Mouse (Mus musculus) forebrain, embryonic 12.5 days (tissue): ENCODE measurements around the gene Me1. TPM values are rescaled to one million over a fixed set of nuclear protein-coding genes. Genes with fewer than 3 reads are reported as not detected.

ENCODE experiments used
- ATAC-seq: fragments of 200-750 bp; cut with Nextera tagmentation; 2 replicates; pipeline ENCODE4 v1.8.0; 2017; ENCODE audit warnings: moderate TSS enrichment; ENCODE audit not compliant: low FRiP score
- H3K27ac ChIP-seq: fragments of 300-500 bp; sonication (generic); 2 replicates; pipeline ENCODE4 v1.5.1; 2016; ENCODE audit warnings: mild to moderate bottlenecking
- H3K27me3 ChIP-seq: fragments of 300-500 bp; sonication (generic); 2 replicates; pipeline ENCODE4 v1.6.1; 2016; ENCODE audit warnings: mild to moderate bottlenecking
- H3K36me3 ChIP-seq: fragments of 300-500 bp; sonication (generic); replicated peaks from 2 replicates; pipeline ENCODE4 v1.6.1; 2016; ENCODE audit warnings: mild to moderate bottlenecking
- H3K4me1 ChIP-seq: fragments of 300-500 bp; sonication (generic); 2 replicates; pipeline ENCODE4 v1.6.1; 2016
- H3K4me2 ChIP-seq: fragments of 300-500 bp; sonication (generic); 2 replicates; pipeline ENCODE4 v1.6.1; 2016; ENCODE audit warnings: mild to moderate bottlenecking, moderate library complexity
- H3K4me3 ChIP-seq: fragments of 300-500 bp; sonication (generic); replicated peaks from 2 replicates; pipeline ENCODE4 v1.5.1; 2016; ENCODE audit warnings: mild to moderate bottlenecking
- H3K9ac ChIP-seq: fragments of 300-500 bp; sonication (generic); 2 replicates; pipeline ENCODE4 v1.6.1; 2016; ENCODE audit warnings: mild to moderate bottlenecking
- H3K9me3 ChIP-seq: fragments of 300-500 bp; sonication (generic); 2 replicates; pipeline ENCODE4 v1.6.1; 2016
- WGBS: fragments of 180-500 bp; shearing (Covaris S2); methylation state at CpG from one replicate; pipeline ENCODE4 v1.1.7; 2016; 5-methylcytosine and 5-hydroxymethylcytosine counted together
- polyA plus RNA-seq: library from polyadenylated mRNA; unstranded; fragments of >200 nt; fragmentation: Nextera tagmentation; extraction: Ambion mirVana; gene quantifications from 2 replicates; pipeline ENCODE4 v1.2.1, GENCODE M21; 2016

Gene Me1
- polyA plus RNA-seq = 11.4 and 11.6 TPM in 2 replicates

DNA sequence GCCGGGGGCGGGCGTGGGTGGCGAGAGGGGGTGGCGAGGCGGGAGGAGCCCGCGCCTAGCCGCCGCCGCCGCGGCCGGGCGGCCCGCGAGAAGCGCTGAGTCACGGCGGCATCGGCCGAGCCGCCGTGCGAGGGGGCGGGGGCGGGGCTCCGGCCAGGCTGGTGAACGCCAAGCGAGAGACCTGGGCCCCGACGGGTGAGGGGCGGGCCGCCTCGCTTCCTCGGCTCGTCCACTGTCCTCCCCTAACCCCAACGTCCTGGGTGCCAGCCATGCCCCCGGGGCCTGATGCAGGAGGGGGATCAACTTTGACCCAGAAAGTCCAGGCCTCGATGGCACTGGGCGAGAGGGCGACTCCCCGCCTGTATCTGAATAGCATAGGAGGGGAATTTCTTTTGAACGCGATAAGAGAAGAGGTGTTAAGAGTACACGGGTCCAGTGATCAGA lies at the start of gene Me1:
Gene Me1 (minus strand): TSS at position 136 of the 444 bp plus-strand sequence.
- Histone ChIP-seq H3K27me3 (0 out of 2 replicates have a peak, but pooled peaks cover 2% of the 10 kb centered on the region), H3K9me3 (no peaks in the 10 kb centered on the region), H3K4me3 (peak within 1 kb of the TSS; percentile 72), H3K4me2 (peak within 1 kb of the TSS; percentile 90), H3K27ac (no peak within 1 kb of the TSS), H3K4me1 (no peaks in the 10 kb centered on the region), H3K9ac (peak within 1 kb of the TSS; percentile 83), H3K36me3 (no peaks in the 10 kb centered on the region)
- ATAC-seq = peak; percentile 86
- under 1% methylated on average over 37 of the region's 46 CpGs for WGBS

DNA sequence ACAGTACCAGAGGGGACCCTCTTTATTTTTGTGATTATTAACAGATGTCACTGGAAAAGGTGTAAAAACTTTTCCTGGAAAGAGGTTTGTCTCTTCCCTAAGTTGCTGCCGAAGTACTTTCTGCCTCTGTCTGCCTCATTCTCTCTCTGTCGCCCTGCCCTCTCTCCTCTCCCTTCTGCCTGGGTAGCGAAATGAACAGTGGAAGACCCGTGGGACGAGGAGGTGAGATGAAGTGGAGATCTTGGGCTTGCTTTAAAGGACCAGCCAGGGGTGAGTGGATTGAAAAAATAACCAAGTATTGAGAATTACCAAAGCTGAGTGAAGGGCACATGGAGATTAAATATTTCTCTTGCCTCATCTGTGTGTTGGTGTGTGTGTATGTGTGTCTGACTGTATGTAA lies 48.3 kb upstream of the Me1 start:
- H3K27me3 ChIP-seq = peaks cover 20% of the 10 kb centered on the region; the same call in 1 of the 2 replicates
- peaks cover 12% of the 10 kb centered on the region; the same call in 1 of the 2 replicates for H3K4me1 ChIP-seq
- ATAC-seq = no peak
- 39% methylated on average over 5 of the region's 5 CpGs for WGBS
- H3K9ac ChIP-seq = no peak overlapping the region
- H3K27ac ChIP-seq = no peak overlapping the region
- H3K4me2 ChIP-seq = peak overlapping the region; percentile 66; the same call in 1 of the 2 replicates
- no peaks in the 10 kb centered on the region for H3K9me3 ChIP-seq
- no peaks in the 10 kb centered on the region for H3K36me3 ChIP-seq
- no peak overlapping the region for H3K4me3 ChIP-seq

DNA sequence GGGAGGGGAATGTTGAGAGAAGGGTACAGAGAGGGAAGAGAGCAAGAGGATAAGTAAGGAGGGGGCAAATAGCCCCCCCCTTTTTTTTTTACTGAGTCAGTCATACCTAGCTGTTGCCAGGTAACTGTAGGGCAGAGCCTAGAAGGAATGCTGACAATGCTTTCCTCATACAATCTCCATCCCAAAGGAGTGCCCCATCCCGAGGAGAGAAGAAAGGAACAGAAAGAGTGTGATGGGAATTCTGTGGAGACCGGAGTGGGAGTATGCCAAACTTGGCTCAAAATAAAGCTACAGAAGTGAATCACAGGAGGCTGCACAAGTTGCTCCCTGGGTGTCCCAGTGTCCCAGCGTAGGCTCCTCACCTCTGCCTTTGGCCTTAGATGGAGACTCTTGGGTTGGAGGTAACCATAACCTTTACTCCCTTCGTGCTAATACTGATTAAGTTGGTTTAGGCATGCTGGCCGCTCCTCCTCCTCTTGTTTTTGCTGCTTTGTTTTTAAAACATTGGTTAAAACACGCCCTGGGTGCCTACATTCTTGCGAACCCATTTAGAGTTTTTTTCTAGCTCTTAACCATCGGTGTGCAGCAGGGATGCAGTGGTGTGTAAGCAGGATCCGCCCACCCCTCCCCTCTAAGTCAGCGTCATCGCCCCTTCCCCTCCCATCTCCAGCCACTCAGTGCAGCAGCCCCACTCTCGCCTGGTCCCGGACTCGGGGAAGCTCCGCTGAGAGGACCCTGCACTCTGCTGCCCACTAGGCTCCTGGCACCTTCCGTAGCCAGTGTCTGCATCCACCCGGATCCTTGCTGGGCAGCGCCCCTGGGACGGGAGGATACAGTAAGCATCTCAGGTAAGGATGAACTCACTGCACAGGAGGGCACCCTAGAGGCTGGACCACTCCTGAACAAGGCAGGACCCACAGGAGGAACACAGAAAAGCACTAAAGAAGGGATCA lies 47.5 kb upstream of the Me1 start, which contains the start of gene Prss35:
Gene Prss35 (plus strand): TSS at position 691 of the 953 bp plus-strand sequence.
- under 1% methylated on average over 19 of the region's 19 CpGs for WGBS
- peaks cover 12% of the 10 kb centered on the region; the same call in 1 of the 2 replicates for H3K4me1 ChIP-seq
- H3K9ac ChIP-seq = peak within 1 kb of the TSS; percentile 39
- peak; percentile 83 for ATAC-seq
- peak within 1 kb of the TSS; percentile 29 for H3K4me3 ChIP-seq
- peaks cover 20% of the 10 kb centered on the region; the same call in 1 of the 2 replicates for H3K27me3 ChIP-seq
- H3K27ac ChIP-seq = no peak within 1 kb of the TSS
- H3K36me3 ChIP-seq = no peaks in the 10 kb centered on the region
- no peaks in the 10 kb centered on the region for H3K9me3 ChIP-seq
- H3K4me2 ChIP-seq = peak within 1 kb of the TSS; percentile 66

- WGBS = 12% methylated on average over 3 of the region's 3 CpGs
- Histone ChIP-seq H3K4me2 (no peak overlapping the region), H3K4me1 (peaks cover 12% of the 10 kb centered on the region; the same call in 1 of the 2 replicates), H3K4me3 (no peak overlapping the region), H3K9me3 (no peaks in the 10 kb centered on the region), H3K9ac (no peak overlapping the region), H3K27me3 (peaks cover 20% of the 10 kb centered on the region; the same call in 1 of the 2 replicates), H3K36me3 (no peaks in the 10 kb centered on the region), H3K27ac (no peak overlapping the region)
- ATAC-seq = no peak
Observed at GRCm38 (mm10) chr9:86739971-86740370, 44.2 kb upstream of the Me1 start.

DNA sequence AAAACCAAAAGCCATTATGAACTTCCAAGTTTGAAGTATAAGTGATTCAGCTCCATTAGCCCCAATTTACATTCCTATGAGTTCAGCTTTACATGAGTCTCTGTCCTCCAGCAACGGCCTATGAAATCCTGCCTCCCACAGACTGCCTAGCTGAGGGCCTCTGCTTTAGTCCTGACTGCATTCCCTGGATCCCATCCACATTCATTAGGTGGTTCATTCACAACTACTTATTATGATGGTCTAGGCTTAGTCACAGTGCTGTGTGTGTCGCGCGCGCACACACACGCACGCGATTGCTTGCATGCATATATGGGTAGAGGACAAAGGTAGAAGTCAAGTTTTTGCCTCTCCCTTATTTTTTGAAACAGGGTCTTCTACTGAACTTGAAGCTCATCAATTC lies 43.0 kb upstream of the Me1 start:
- ATAC-seq = no peak
- Histone ChIP-seq H3K27ac (no peak overlapping the region), H3K4me1 (peaks cover 12% of the 10 kb centered on the region; the same call in 1 of the 2 replicates), H3K36me3 (no peaks in the 10 kb centered on the region), H3K9me3 (no peaks in the 10 kb centered on the region), H3K4me3 (no peak overlapping the region), H3K4me2 (no peak overlapping the region), H3K9ac (no peak overlapping the region), H3K27me3 (0 out of 2 replicates have a peak, but pooled peaks cover 8% of the 10 kb centered on the region)
- 90% methylated on average over 8 of the region's 8 CpGs for WGBS

DNA sequence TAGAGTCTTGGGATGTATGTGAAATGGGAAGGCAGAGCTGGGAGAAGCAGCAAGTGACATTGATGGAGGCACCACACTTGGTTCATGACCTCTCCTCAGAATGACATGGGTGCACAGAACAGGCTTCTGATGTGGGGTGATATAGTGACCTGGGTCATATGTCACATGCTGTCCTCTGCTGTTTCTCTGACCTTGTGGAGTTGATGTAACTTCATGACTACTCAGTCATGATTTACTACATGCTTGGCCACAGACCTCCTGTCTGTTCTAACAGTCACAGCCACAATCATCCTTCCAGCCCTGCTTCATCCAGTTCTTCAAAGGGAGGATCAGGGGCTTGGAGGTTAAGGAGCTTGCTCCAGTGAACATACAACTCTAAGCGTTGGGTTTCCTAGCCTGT lies 42.3 kb upstream of the Me1 start:
- no peak for ATAC-seq
- no peak overlapping the region for H3K9ac ChIP-seq
- 0 out of 2 replicates have a peak, but pooled peaks cover under 1% of the 10 kb centered on the region for H3K27me3 ChIP-seq
- no peak overlapping the region for H3K4me2 ChIP-seq
- H3K4me3 ChIP-seq = no peak overlapping the region
- no peaks in the 10 kb centered on the region for H3K36me3 ChIP-seq
- 88% methylated on average over 1 of the region's 1 CpGs for whole genome bisulfite sequencing
- H3K9me3 ChIP-seq = no peaks in the 10 kb centered on the region
- H3K27ac ChIP-seq = no peak overlapping the region
- H3K4me1 ChIP-seq = peaks cover 5% of the 10 kb centered on the region; the same call in 1 of the 2 replicates

- Histone ChIP-seq H3K36me3 (no peaks in the 10 kb centered on the region), H3K4me1 (no peaks in the 10 kb centered on the region; the same call in 1 of the 2 replicates), H3K4me2 (no peak overlapping the region), H3K9me3 (no peaks in the 10 kb centered on the region), H3K4me3 (no peak overlapping the region), H3K27ac (no peak overlapping the region), H3K27me3 (no peaks in the 10 kb centered on the region), H3K9ac (no peak overlapping the region)
- WGBS = 93% methylated on average over 4 of the region's 4 CpGs
- no peak for ATAC-seq
Observed at GRCm38 (mm10) chr9:86736991-86737390, 41.2 kb upstream of the Me1 start.

- no peaks in the 10 kb centered on the region for H3K9me3 ChIP-seq
- H3K4me1 ChIP-seq = no peaks in the 10 kb centered on the region
- H3K9ac ChIP-seq = no peak overlapping the region
- no peak overlapping the region for H3K4me2 ChIP-seq
- H3K27ac ChIP-seq = no peak overlapping the region
- no peak for ATAC-seq
- 81% methylated on average over 9 of the region's 9 CpGs for WGBS
- no peaks in the 10 kb centered on the region for H3K27me3 ChIP-seq
- no peak overlapping the region for H3K4me3 ChIP-seq
- H3K36me3 ChIP-seq = no peaks in the 10 kb centered on the region
Observed at GRCm38 (mm10) chr9:86734795-86735194, 39.0 kb upstream of the Me1 start.

DNA sequence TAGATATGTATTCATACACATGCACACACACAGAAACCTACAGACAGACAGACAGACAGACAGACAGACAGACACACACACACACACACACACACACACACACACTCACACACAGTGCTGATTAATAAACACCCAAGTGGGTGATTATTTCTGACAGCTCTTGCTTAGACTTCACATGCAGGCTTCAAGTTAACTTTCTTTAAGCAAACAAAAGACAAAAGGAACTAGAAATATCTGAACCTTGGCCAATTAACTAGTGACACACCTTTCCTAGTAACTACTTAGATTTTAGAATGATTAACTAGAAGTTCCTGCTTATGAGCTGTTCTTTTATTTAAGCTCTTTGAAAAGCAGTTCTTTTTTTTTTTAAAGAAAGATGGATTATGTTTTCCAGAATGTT lies 38.6 kb upstream of the Me1 start:
- Histone ChIP-seq H3K27me3 (no peaks in the 10 kb centered on the region), H3K4me2 (no peak overlapping the region), H3K36me3 (no peaks in the 10 kb centered on the region), H3K27ac (no peak overlapping the region), H3K4me3 (no peak overlapping the region), H3K9me3 (no peaks in the 10 kb centered on the region), H3K9ac (no peak overlapping the region), H3K4me1 (no peaks in the 10 kb centered on the region)
- no peak for ATAC-seq

GRCm38 (mm10) chr9:86729811-86730210 lies 34.1 kb upstream of the Me1 start:
- Histone ChIP-seq H3K4me3 (no peak overlapping the region), H3K27ac (no peak overlapping the region), H3K4me1 (peaks cover 7% of the 10 kb centered on the region), H3K27me3 (no peaks in the 10 kb centered on the region), H3K36me3 (no peaks in the 10 kb centered on the region), H3K9me3 (no peaks in the 10 kb centered on the region), H3K9ac (no peak overlapping the region), H3K4me2 (no peak overlapping the region)
- ATAC-seq = no peak
- 92% methylated on average over 3 of the region's 3 CpGs for WGBS

DNA sequence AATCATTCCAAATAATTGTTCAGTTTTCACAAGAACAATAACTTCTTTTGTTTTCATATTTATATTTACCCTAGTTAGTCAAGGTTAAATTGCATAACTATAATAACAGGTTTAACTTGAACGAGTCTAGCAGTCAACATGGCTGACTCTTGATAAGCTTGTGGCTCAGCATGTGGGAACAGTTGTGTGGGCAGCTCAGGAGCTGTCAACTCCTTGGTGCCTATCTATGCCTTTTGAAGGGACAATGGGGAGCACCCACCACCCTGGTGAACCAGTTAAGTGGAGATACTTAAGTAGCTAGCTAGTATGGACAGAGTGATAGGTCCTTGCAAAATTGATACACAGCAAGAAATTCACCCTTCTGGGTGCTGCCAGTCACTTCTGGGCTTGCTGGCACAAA lies 33.3 kb upstream of the Me1 start:
- no peak overlapping the region for H3K4me3 ChIP-seq
- H3K4me2 ChIP-seq = no peak overlapping the region

DNA sequence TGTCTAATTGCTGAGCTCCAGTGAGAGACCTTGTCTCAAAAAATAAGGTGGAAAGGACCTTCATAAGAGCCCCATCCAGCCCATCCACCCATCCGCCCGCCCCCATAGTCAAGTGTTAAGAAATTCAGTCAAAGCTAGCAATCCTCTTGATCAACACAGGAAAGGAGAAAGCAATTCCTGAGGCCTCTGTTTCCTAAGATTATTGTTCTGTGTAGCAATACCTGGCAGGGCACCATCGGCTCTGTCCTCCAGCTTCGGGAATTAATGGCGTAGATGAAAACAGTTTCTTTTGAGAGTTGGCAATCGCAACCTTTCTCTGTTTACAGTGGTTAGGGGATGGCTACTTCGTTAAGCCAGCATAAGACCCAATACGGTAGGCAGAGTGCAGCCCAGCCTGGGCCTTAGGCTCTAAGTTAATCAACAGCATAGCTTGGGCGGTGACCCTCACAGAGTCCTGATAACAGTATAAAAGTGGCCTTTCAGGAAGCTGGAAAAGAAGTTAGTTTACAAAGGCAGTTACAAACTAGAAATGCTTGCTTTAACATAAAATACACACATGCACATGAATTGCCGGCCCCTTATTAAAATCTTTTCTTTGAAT lies 32.6 kb upstream of the Me1 start:
- no peak overlapping the region for H3K4me3 ChIP-seq
- H3K36me3 ChIP-seq = no peaks in the 10 kb centered on the region
- WGBS = 76% methylated on average over 10 of the region's 10 CpGs
- H3K4me2 ChIP-seq = no peak overlapping the region
- ATAC-seq = no peak
- peaks cover 7% of the 10 kb centered on the region for H3K4me1 ChIP-seq
- no peak overlapping the region for H3K9ac ChIP-seq
- H3K27me3 ChIP-seq = no peaks in the 10 kb centered on the region
- no peaks in the 10 kb centered on the region for H3K9me3 ChIP-seq
- H3K27ac ChIP-seq = no peak overlapping the region

More for the DNA sequence above, 33.3 kb upstream of the Me1 start:
- 72% methylated on average over 1 of the region's 1 CpGs for whole genome bisulfite sequencing
- Histone ChIP-seq H3K9me3 (no peaks in the 10 kb centered on the region), H3K27me3 (no peaks in the 10 kb centered on the region), H3K4me1 (peaks cover 7% of the 10 kb centered on the region), H3K9ac (no peak overlapping the region), H3K36me3 (no peaks in the 10 kb centered on the region), H3K27ac (no peak overlapping the region)
- ATAC-seq = no peak
